Mouse (Mus musculus) heart, embryonic 15.5 days (tissue): ENCODE measurements around the gene Gopc. TPM values are rescaled to one million over a fixed set of nuclear protein-coding genes. Genes with fewer than 3 reads are reported as not detected.

ENCODE experiments used
- ATAC-seq: fragments of 200-750 bp; cut with Nextera tagmentation; replicated peaks from 2 replicates; pipeline ENCODE4 v1.8.0; 2017; ENCODE audit warnings: low read depth, moderate TSS enrichment; ENCODE audit not compliant: insufficient number of reproducible peaks, insufficient read depth, low FRiP score
- H3K27ac ChIP-seq: fragments of 300-500 bp; sonication (generic); 2 replicates; pipeline ENCODE4 v1.5.1; 2015; ENCODE audit warnings: mild to moderate bottlenecking, inconsistent platforms
- H3K27me3 ChIP-seq: fragments of 300-500 bp; sonication (generic); 2 replicates; pipeline ENCODE4 v1.6.1; 2015; ENCODE audit warnings: inconsistent platforms
- H3K36me3 ChIP-seq: fragments of 300-500 bp; sonication (generic); 2 replicates; pipeline ENCODE4 v1.6.1; 2015; ENCODE audit warnings: mild to moderate bottlenecking, inconsistent platforms
- H3K4me1 ChIP-seq: fragments of 300-500 bp; sonication (generic); replicated peaks from 2 replicates; pipeline ENCODE4 v1.6.1; 2015; ENCODE audit warnings: inconsistent platforms
- H3K4me2 ChIP-seq: fragments of 300-500 bp; sonication (generic); 2 replicates; pipeline ENCODE4 v1.6.1; 2015; ENCODE audit warnings: inconsistent platforms, mild to moderate bottlenecking, moderate library complexity
- H3K4me3 ChIP-seq: fragments of 300-500 bp; sonication (generic); 2 replicates; pipeline ENCODE4 v1.5.1; 2015; ENCODE audit warnings: mild to moderate bottlenecking, inconsistent platforms
- H3K9ac ChIP-seq: fragments of 300-500 bp; sonication (generic); 2 replicates; pipeline ENCODE4 v1.6.1; 2015; ENCODE audit warnings: mild to moderate bottlenecking, inconsistent platforms
- H3K9me3 ChIP-seq: fragments of 300-500 bp; sonication (generic); replicated peaks from 2 replicates; pipeline ENCODE4 v1.6.1; 2016; ENCODE audit warnings: inconsistent platforms
- WGBS: fragments of 180-500 bp; shearing (Covaris S2); methylation state at CpG from one replicate; pipeline ENCODE4 v1.1.7; 2015; ENCODE audit warnings: mixed read lengths; 5-methylcytosine and 5-hydroxymethylcytosine counted together
- polyA plus RNA-seq: library from polyadenylated mRNA; unstranded; fragments of >200 nt; fragmentation: Nextera tagmentation; extraction: Ambion mirVana; gene quantifications from 2 replicates; pipeline ENCODE4 v1.2.1, GENCODE M21; 2015

The Gopc gene
- polyA plus RNA-seq, result 12.3 and 13.2 TPM in 2 replicates

DNA sequence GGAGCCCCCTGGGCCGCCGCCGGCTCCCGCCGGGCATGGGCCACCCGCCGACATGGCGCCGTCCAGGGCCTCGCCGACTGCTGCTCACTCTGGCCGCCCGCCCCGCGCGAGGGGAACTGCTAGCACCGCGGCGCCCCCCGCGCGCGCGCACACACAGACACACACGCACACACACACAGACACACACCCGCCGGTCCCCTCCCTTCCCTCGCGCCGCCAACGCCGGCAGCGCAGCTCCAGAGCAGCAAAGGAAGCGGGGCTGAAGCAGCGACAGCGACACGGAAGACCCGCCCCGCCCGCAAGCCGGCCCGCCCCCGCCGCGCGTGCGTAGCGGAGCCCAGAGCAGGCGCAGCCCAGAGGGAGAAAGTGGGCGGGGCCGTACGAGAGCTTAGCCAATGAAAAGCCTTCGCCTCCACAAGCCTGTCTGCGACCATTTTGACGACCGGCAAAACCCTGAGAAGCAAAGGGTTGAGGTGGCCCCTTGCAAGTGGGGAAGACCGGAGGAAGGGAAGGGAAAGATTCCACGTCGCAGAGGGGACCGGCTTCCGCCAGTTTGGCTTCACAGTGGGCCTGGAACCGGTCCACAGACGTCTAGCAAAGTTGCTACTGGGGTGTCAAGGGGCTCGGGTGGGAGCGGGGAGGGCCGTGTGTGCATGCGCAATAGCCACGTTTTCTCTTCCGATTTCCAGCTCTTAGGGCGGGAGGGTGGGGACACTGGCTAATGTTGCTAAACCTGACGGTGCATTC lies at the start of gene Gopc:
Gopc (minus strand) TSS at position 280 of the 747 bp plus-strand sequence.
- Histone ChIP-seq H3K9ac (peak within 1 kb of the TSS; percentile 81), H3K4me3 (peak within 1 kb of the TSS; percentile 81), H3K27ac (peak within 1 kb of the TSS; percentile 97), H3K36me3 (no peaks in the 10 kb centered on the region), H3K4me2 (peak within 1 kb of the TSS; percentile 88), H3K4me1 (peaks cover 12% of the 10 kb centered on the region), H3K27me3 (no peaks in the 10 kb centered on the region), H3K9me3 (no peaks in the 10 kb centered on the region)
- peak; percentile 98 for ATAC-seq
- WGBS, result under 1% methylated on average over 70 of the region's 71 CpGs

DNA sequence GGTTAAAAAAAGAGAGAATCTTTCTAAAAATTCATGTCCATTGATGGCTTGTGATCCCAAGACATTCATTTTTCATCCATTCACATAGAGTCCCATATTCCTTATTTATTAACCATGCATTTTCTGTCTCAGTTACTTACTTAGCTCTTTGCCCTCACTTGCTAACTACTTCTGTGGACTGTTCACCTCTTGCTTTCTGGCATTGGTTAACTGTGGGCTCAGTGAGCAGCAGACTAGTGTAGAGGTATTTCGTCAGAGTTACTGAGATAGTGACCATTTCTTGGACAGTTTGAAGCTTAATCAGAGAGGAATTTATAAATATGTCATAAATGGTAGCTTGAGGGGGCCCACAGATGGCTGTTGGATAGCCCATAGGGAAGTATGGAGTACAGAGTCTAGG lies 49.0 kb upstream of the Gopc start:
- Histone ChIP-seq H3K27me3 (no peaks in the 10 kb centered on the region), H3K36me3 (peaks cover 52% of the 10 kb centered on the region), H3K4me3 (no peak overlapping the region), H3K4me2 (no peak overlapping the region), H3K9ac (no peak overlapping the region), H3K27ac (no peak overlapping the region), H3K9me3 (no peaks in the 10 kb centered on the region), H3K4me1 (peaks cover 4% of the 10 kb centered on the region)
- 90% methylated on average over 1 of the region's 1 CpGs for WGBS
- no peak for ATAC-seq

DNA sequence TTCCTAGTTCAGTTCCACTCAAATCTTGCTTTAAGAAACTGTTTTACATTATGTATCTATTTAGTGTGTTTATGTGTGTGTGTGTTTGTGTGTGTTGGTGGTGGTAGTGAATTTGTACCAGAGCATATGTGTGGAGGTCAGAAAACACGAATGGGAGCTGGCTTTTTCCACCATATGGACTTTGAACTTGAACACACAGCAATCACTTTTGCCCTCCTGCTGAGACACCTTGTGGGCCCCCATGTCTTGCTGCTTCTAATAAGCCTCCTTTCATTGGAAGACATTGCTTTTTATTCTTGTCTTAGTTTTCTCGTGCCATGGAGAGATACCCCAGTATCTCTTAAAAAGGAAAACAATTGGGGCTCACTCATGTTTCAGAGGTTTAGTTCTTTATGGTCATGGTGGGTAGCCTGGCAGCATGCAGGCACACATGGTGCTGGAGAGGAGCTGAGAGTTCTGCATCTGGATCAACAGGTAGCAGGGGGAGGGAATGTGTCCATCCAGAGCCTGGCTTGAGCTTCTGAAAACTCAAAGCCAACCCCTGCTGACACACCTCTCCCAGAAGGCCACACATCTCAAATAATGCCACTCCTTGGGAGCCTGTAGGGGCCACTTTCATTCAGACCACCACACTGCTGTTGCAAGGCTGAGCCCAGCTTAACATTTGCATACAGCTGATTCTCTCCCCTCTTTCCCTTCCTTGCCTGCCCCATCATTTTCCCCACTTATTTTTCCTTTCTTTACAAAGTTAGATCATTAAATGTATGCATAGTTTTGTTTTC lies 45.9 kb upstream of the Gopc start:
- peaks cover 4% of the 10 kb centered on the region for H3K4me1 ChIP-seq
- H3K36me3 ChIP-seq, result peaks cover 30% of the 10 kb centered on the region
- ATAC-seq, result no peak
- no peak overlapping the region for H3K27ac ChIP-seq
- H3K9me3 ChIP-seq, result no peaks in the 10 kb centered on the region
- WGBS, result 76% methylated on average over 2 of the region's 2 CpGs
- no peak overlapping the region for H3K4me3 ChIP-seq
- H3K9ac ChIP-seq, result no peak overlapping the region
- H3K27me3 ChIP-seq, result no peaks in the 10 kb centered on the region
- no peak overlapping the region for H3K4me2 ChIP-seq

DNA sequence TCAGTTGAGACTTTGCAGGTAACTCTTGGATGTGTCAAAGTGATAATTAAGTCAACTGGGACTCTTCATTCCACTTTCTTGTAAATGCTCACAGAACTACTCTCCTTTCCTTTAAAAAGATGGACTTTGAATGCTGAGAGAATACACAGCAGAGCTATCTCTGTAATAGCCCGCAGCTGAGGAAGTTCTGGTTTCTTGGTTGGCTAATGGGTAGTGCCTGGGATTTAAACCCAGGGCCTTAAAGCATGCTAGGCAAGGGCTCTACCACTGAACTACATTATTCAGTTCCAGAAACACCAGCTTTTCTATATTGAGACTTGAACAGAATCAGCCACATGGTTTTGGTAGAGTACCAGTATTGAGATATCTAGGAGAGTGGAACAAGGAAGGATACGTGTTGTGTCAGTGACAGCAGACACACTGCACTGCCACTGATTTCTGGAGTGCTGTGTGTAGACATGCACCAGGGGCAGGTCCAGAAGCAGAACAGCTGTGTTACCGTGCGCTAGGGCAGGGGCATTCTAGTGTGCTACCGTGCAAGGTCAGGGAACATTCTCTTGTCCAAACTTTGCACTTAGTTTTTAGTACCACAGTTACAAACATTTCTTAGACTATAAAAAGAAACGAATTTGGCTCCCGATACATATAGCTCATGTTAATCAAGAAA lies 44.5 kb upstream of the Gopc start:
- Histone ChIP-seq H3K27me3 (no peaks in the 10 kb centered on the region), H3K4me3 (no peak overlapping the region), H3K4me1 (peaks cover 14% of the 10 kb centered on the region), H3K4me2 (no peak overlapping the region), H3K36me3 (peaks cover 18% of the 10 kb centered on the region), H3K9me3 (no peaks in the 10 kb centered on the region), H3K27ac (no peak overlapping the region), H3K9ac (no peak overlapping the region)
- no peak for ATAC-seq
- WGBS, result 67% methylated on average over 7 of the region's 7 CpGs

DNA sequence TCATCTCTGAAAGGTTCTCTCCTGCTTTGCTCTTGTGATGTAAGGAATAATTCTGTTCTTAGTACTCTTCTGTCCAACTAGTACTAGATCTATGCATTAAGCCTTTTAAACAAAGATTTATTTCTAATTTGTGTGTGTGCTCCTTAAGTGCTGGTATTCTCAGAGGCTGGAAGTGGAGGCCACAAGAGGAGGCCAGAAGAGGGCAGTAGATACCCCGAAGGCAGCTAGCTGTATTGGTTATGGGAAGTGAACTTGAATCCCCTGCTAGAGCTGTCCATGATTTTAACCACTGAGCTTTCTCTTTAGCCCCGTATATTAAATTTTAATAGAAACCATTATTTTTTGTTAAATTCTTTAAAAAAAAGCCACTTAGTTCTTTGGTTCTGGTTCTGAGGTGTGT lies 41.2 kb upstream of the Gopc start:
- no peaks in the 10 kb centered on the region for H3K27me3 ChIP-seq
- no peak for ATAC-seq
- H3K4me2 ChIP-seq, result no peak overlapping the region
- 84% methylated on average over 2 of the region's 2 CpGs for WGBS
- no peaks in the 10 kb centered on the region for H3K9me3 ChIP-seq
- no peak overlapping the region for H3K4me3 ChIP-seq
- no peak overlapping the region for H3K9ac ChIP-seq
- no peak overlapping the region for H3K27ac ChIP-seq
- no peaks in the 10 kb centered on the region for H3K36me3 ChIP-seq
- H3K4me1 ChIP-seq, result peaks cover 35% of the 10 kb centered on the region

DNA sequence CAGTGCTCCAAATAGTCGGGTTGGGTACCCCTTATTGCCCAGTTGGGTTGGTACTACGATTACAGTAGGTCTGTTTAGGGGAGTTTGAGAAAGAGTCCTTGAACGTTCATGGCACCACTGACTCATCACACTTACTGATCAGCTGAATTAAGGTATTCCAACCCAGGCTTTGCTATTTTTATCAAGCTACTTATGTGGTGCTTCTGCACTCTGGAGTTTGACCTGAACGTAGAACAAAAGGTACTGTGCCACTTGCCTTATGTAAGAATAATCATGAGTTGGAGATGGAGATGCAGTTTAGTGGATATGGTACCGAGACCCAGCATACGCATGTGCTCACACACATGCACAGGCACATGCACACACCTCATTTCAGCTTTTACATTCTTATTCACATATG lies 39.8 kb upstream of the Gopc start:
- 66% methylated on average over 6 of the region's 6 CpGs for WGBS
- ATAC-seq, result no peak
- Histone ChIP-seq H3K4me1 (peaks cover 37% of the 10 kb centered on the region), H3K27ac (no peak overlapping the region), H3K9me3 (no peaks in the 10 kb centered on the region), H3K36me3 (no peaks in the 10 kb centered on the region), H3K9ac (no peak overlapping the region), H3K4me2 (no peak overlapping the region), H3K27me3 (no peaks in the 10 kb centered on the region), H3K4me3 (no peak overlapping the region)

DNA sequence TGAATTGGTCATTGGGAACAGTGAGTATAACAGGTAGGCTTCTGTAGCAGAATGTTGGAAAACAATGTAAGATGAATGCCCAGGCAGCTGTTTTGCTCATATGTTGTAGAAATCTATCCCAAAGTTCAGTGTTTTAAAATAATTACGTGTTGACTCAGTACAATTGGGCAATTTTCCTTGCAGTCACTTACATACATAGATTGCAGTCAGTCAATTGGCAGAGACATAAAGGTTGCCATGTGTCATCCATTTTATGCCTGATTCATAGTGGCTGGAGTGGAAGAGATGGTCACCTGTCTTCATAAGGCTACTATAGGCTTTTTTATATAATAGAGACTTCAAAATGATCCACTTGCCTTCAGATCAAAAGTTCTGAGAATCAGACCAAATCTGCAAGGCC lies 38.6 kb upstream of the Gopc start:
- no peak overlapping the region for H3K4me2 ChIP-seq
- H3K4me1 ChIP-seq, result peaks cover 37% of the 10 kb centered on the region
- H3K27ac ChIP-seq, result no peak overlapping the region
- no peak overlapping the region for H3K9ac ChIP-seq
- no peaks in the 10 kb centered on the region for H3K9me3 ChIP-seq
- 93% methylated on average over 1 of the region's 1 CpGs for WGBS
- H3K4me3 ChIP-seq, result no peak overlapping the region
- ATAC-seq, result no peak
- H3K27me3 ChIP-seq, result no peaks in the 10 kb centered on the region
- H3K36me3 ChIP-seq, result no peaks in the 10 kb centered on the region

DNA sequence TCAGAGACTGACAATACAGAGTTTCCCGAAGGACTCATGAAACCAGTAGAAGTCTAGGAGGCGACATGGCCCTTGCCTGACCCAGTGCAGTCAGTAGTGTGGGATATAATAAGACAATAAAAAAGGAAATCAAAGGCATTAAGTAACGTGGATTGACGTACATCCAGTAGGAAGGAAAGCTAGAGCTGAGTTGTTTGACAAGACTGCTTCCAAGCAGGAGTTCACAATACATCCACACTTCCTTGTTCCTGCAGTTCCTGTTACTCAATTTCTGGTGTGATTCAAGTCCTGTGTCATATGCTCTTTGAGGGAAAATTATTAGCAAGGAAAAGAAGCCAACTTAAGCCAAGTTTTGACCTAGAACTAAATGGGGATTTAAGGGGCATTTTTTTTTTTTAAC lies 37.5 kb upstream of the Gopc start:
- peak overlapping the region; percentile 100 for H3K4me3 ChIP-seq
- H3K27me3 ChIP-seq, result no peaks in the 10 kb centered on the region
- 0 out of 2 replicates have a peak overlapping the region, but pooled peaks have one; percentile 97 for H3K27ac ChIP-seq
- H3K4me1 ChIP-seq, result peaks cover 37% of the 10 kb centered on the region
- no peaks in the 10 kb centered on the region for H3K36me3 ChIP-seq
- ATAC-seq, result no peak
- 70% methylated on average over 4 of the region's 4 CpGs for WGBS
- peak overlapping the region; percentile 67 for H3K4me2 ChIP-seq
- no peaks in the 10 kb centered on the region for H3K9me3 ChIP-seq
- H3K9ac ChIP-seq, result no peak overlapping the region; the same call in 1 of the 2 replicates

DNA sequence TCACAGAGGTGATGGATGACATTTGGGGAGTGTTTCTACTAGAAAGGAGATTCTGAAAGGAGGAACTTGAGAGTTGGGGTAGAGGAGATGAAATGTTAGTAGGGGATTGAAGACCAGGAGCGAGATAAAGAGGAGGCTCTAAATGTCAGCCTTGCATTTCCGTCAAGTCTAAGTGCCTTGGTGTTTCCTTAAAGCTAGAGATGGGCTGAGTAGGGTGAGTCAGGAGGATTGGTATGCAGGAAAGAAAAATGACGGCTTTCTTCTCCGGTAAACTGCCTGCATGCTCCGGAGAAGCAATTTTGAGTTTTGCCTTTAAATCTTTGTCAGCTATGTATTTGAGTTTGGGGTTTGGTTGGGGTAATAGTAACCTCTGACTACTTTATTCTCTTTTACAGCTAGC lies 37.0 kb upstream of the Gopc start:
- Histone ChIP-seq H3K36me3 (no peaks in the 10 kb centered on the region), H3K27ac (peak overlapping the region; percentile 97; the same call in 1 of the 2 replicates), H3K4me3 (peak overlapping the region; percentile 100), H3K9me3 (no peaks in the 10 kb centered on the region), H3K27me3 (no peaks in the 10 kb centered on the region), H3K4me1 (peaks cover 37% of the 10 kb centered on the region), H3K9ac (peak overlapping the region; percentile 93), H3K4me2 (peak overlapping the region; percentile 67)
- WGBS, result 28% methylated on average over 5 of the region's 5 CpGs
- ATAC-seq, result no peak

DNA sequence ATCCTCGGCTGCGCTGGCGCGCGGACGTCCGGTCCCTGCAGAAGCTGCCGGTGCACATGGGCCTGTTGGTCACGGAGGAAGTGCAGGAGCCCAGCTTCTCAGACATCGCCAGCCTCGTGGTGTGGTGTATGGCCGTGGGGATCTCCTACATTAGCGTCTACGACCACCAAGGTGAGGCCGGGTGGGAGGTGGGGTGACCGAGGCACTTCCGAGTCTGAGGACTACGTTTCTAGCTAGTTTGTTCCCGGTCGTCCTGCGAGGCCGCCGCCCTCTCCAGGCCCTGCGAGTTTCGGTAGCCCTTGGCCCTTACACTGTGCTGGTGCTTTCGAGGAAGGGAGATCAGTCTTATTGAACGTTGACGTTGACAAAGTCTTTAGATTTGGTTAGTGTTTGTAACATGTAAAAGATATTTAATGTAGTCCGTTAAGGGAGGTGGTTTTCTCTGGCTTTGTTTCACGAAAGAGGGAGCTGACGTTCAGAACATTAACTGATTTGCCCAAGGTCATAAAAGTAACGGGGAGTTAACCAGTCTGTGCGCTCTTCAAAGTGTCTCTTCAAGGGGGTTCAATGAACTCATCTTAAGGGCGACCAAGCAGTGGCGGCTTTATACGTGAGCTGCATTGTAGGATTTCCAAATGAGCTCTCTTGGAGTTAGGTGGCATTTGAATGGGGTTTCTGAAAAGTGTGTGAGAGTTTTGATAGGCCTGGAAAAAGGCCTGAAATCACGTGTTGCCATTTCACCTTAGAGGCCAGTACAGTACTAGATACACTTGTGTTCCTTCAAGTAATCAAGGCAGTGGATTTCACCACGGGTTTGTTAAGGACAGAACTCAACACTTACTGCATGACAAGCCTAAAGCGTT lies 36.3 kb upstream of the Gopc start:
- under 1% methylated on average over 34 of the region's 39 CpGs for WGBS
- Histone ChIP-seq H3K27ac (peak overlapping the region; percentile 97), H3K36me3 (no peaks in the 10 kb centered on the region), H3K4me2 (peak overlapping the region; percentile 67), H3K4me3 (peak overlapping the region; percentile 100), H3K9ac (peak overlapping the region; percentile 93), H3K4me1 (peaks cover 37% of the 10 kb centered on the region), H3K9me3 (no peaks in the 10 kb centered on the region), H3K27me3 (no peaks in the 10 kb centered on the region)
- 0 out of 2 replicates have a peak, but pooled peaks have one; percentile 4 for ATAC-seq
